Mouse (Mus musculus) lung, embryonic 16.5 days (tissue): ENCODE measurements around the gene Ncor2. TPM values are rescaled to one million over a fixed set of nuclear protein-coding genes. Genes with fewer than 3 reads are reported as not detected.

Experiments used
- ATAC-seq: fragments of 200-750 bp; cut with Nextera tagmentation; 2 replicates; pipeline ENCODE4 v1.8.0; 2017; ENCODE audit warnings: low read depth, mild to moderate bottlenecking, moderate library complexity
- H3K27ac ChIP-seq: fragments of 300-500 bp; sonication (generic); 2 replicates; pipeline ENCODE4 v1.5.1; 2014; ENCODE audit warnings: mild to moderate bottlenecking, control low read depth, low read length
- H3K27me3 ChIP-seq: fragments of 300-500 bp; sonication (generic); 2 replicates; pipeline ENCODE4 v1.6.1; 2014; ENCODE audit warnings: low read depth, low read length, mixed read lengths; ENCODE audit not compliant: control insufficient read depth, insufficient read depth
- H3K36me3 ChIP-seq: fragments of 300-500 bp; sonication (generic); 2 replicates; pipeline ENCODE4 v1.6.1; 2014; ENCODE audit warnings: low read length; ENCODE audit not compliant: control insufficient read depth, insufficient read depth
- H3K4me1 ChIP-seq: fragments of 300-500 bp; sonication (generic); replicated peaks from 2 replicates; pipeline ENCODE4 v1.6.1; 2014; ENCODE audit warnings: low read length, mixed read lengths; ENCODE audit not compliant: control insufficient read depth, insufficient read depth
- H3K4me2 ChIP-seq: fragments of 300-500 bp; sonication (generic); 2 replicates; pipeline ENCODE4 v1.6.1; 2014; ENCODE audit warnings: low read depth, low read length, control low read depth
- H3K4me3 ChIP-seq: fragments of 300-500 bp; sonication (generic); 2 replicates; pipeline ENCODE4 v1.5.1; 2014; ENCODE audit warnings: mild to moderate bottlenecking, low read length, control low read depth
- H3K9ac ChIP-seq: fragments of 300-500 bp; sonication (generic); 2 replicates; pipeline ENCODE4 v1.6.1; 2014; ENCODE audit warnings: low read length, control low read depth
- H3K9me3 ChIP-seq: fragments of 300-500 bp; sonication (generic); 2 replicates; pipeline ENCODE4 v1.6.1; 2016; ENCODE audit warnings: low read length; ENCODE audit not compliant: control insufficient read depth
- WGBS: fragments of 180-500 bp; shearing (Covaris S2); extraction: QIAGEN DNeasy Blood & Tissue Kit; methylation state at CpG from one replicate; pipeline ENCODE4 v1.1.7; 2014; 5-methylcytosine and 5-hydroxymethylcytosine counted together
- polyA plus RNA-seq: library from polyadenylated mRNA; unstranded; fragments of >200 nt; fragmentation: Nextera tagmentation; extraction: Ambion mirVana; gene quantifications from 2 replicates; pipeline ENCODE4 v1.2.1, GENCODE M21; 2015

Gene Ncor2
- polyA plus RNA-seq, 1 experiment from 2014 or later, result 20.3 TPM

DNA sequence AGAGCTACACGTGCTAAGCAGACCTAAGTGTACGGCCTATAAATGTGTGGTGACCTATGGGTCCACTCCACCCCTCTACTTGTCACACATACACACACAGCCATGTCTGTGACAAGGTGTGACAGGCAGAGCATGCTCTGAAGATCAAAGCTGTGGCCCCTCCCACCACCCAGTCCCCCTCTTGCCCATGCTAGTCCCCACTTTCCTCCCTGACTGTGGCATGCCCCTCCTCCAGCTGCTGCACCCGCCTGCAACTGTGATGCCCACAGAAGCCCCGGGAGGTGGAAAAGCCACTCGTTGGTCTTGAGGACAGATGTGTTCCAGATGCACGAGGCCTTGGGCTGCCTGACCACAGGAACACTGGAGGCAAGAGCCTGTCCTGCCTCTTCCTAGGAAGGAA lies 74.2 kb downstream of the Ncor2 start:
- WGBS, result 50% methylated on average over 6 of the region's 6 CpGs
- H3K4me2 ChIP-seq, result no peak overlapping the region
- H3K36me3 ChIP-seq, result peaks cover 40% of the 10 kb centered on the region
- no peaks in the 10 kb centered on the region for H3K27me3 ChIP-seq
- no peak overlapping the region for H3K9ac ChIP-seq
- H3K27ac ChIP-seq, result no peak overlapping the region
- H3K4me3 ChIP-seq, result no peak overlapping the region
- H3K4me1 ChIP-seq, result peaks cover 16% of the 10 kb centered on the region
- ATAC-seq, result no peak
- no peaks in the 10 kb centered on the region for H3K9me3 ChIP-seq

DNA sequence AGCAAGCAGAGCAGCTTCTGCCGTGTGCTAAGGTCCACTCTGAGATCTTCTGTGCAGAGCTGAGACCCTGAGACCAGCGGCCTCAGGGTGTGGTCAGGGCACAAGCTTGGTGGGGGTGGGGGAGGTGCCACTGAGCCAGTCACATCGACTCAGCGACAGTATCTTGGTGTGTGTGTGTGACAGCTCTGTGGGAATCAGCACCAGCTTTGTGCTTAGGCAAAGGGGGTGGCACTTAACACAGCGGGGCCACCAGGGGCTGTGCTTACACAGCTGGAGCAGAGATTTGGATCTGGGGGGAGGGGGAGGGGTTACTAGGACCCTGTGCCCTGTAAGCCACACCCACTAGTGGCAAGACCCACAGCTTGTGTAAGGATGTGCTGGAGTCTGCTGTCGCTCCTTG lies 75.6 kb downstream of the Ncor2 start:
- no peak overlapping the region for H3K9ac ChIP-seq
- peak; percentile 16; the same call in 1 of the 2 replicates for ATAC-seq
- H3K4me2 ChIP-seq, result no peak overlapping the region
- H3K9me3 ChIP-seq, result no peaks in the 10 kb centered on the region
- 27% methylated on average over 6 of the region's 6 CpGs for WGBS
- no peaks in the 10 kb centered on the region for H3K27me3 ChIP-seq
- 0 out of 2 replicates have a peak overlapping the region, but pooled peaks have one; percentile 20 for H3K27ac ChIP-seq
- peaks cover 30% of the 10 kb centered on the region for H3K36me3 ChIP-seq
- peaks cover 16% of the 10 kb centered on the region for H3K4me1 ChIP-seq
- H3K4me3 ChIP-seq, result no peak overlapping the region

DNA sequence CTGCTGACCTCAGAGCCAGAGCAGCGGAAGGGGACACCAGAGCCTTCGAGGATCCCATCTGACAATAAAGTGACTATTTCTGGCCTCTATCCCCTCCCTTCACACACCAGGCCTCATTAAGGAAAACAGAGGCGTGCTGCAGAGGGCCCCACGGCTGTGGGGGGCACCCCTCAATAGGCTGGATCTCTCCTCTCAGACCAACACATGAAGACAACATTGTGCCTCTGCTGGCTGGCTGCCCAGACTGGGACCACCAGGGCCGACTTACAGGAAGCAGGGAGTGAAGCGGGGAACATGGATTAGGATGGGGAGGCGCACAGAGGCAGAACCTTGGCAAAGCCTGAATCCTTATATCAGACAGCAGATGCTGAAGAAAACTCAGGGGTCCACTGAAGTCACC lies 76.1 kb downstream of the Ncor2 start:
- WGBS, result 39% methylated on average over 7 of the region's 7 CpGs
- peak; percentile 50 for ATAC-seq
- no peak overlapping the region for H3K9ac ChIP-seq
- H3K4me1 ChIP-seq, result peaks cover 16% of the 10 kb centered on the region
- no peak overlapping the region for H3K4me3 ChIP-seq
- peak overlapping the region; percentile 36; the same call in 1 of the 2 replicates for H3K27ac ChIP-seq
- no peaks in the 10 kb centered on the region for H3K9me3 ChIP-seq
- H3K27me3 ChIP-seq, result no peaks in the 10 kb centered on the region
- peaks cover 26% of the 10 kb centered on the region for H3K36me3 ChIP-seq
- no peak overlapping the region for H3K4me2 ChIP-seq

DNA sequence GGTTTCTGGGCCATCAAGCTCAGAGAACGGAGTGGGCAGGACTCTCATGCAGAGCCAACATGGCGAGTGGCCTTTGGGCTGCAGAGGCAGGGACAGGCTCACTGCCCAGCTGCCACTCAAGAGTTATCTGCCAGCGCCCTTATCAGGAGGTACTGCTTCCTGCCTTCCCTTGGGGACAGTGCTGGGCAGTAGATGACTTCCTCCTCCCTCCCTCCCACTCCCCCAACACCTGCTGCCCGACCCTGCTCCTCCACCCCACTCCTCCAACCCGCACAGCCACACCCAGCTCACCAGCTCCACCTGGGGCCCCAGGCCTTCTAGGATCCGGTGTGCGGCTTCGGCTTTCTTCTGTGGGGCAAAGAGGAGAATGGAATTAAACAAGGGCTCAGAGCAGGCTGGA lies 76.7 kb downstream of the Ncor2 start:
- no peak overlapping the region for H3K4me3 ChIP-seq
- H3K4me1 ChIP-seq, result peaks cover 16% of the 10 kb centered on the region
- H3K27ac ChIP-seq, result peak overlapping the region; percentile 36; the same call in 1 of the 2 replicates
- ATAC-seq, result no peak
- peaks cover 30% of the 10 kb centered on the region for H3K36me3 ChIP-seq
- no peak overlapping the region for H3K9ac ChIP-seq
- no peak overlapping the region for H3K4me2 ChIP-seq
- no peaks in the 10 kb centered on the region for H3K9me3 ChIP-seq
- WGBS, result 63% methylated on average over 8 of the region's 8 CpGs
- no peaks in the 10 kb centered on the region for H3K27me3 ChIP-seq

DNA sequence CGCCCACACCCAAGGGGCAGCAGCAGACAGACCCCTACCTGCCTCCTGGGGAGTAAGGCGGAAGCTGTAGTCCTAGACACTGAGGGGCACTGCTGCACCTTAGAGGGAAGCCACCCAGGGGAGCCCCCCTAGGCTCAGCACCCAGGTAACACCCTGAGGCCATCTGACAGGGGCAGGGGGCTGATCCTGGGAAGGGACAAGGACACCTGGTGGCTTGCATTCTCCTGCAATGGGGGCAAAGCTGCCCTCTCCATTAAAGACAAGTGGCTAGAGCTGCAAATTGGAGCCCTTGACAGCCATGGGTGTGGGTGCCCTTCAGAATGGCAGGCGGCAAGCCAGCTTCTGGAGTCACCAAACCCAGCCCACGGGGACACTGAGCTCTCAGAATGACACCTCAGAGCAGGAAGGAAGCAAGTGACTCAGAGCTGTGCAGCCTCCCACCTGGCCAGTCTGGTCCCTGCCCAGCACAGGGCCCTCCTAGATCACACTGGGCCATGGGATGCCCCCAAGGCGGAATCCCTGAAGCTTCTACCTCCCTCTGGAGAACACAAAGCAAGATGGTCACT lies 79.2 kb downstream of the Ncor2 start:
- Histone ChIP-seq H3K9me3 (no peaks in the 10 kb centered on the region), H3K4me3 (no peak overlapping the region), H3K4me2 (no peak overlapping the region), H3K9ac (no peak overlapping the region), H3K27ac (no peak overlapping the region), H3K4me1 (peaks cover 33% of the 10 kb centered on the region), H3K27me3 (no peaks in the 10 kb centered on the region), H3K36me3 (peaks cover 33% of the 10 kb centered on the region)
- 78% methylated on average over 5 of the region's 5 CpGs for WGBS
- no peak for ATAC-seq

DNA sequence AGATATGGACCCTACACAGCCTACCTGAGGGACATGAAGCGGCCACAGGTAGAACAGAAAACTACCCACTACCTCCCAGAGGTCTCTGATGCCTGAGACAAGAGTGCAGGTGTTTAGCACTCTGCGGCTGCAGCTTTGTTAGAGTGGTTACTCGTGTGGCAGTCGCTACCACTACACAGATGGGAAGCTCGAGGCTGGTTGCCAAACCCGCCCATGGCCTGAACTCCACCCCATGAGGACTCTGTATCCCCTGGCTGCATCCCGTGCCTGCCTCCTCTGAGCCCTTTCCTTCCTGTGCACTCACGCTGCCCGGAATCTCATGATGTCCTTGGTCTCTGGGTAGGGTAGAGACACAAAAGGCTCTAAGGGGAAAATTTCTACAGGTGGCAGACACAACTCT lies 80.3 kb downstream of the Ncor2 start:
- Histone ChIP-seq H3K36me3 (peaks cover 33% of the 10 kb centered on the region), H3K9me3 (no peaks in the 10 kb centered on the region), H3K27me3 (no peaks in the 10 kb centered on the region), H3K27ac (no peak overlapping the region), H3K4me2 (no peak overlapping the region), H3K4me1 (peaks cover 32% of the 10 kb centered on the region), H3K9ac (no peak overlapping the region), H3K4me3 (no peak overlapping the region)
- WGBS, result 84% methylated on average over 9 of the region's 9 CpGs
- no peak for ATAC-seq

DNA sequence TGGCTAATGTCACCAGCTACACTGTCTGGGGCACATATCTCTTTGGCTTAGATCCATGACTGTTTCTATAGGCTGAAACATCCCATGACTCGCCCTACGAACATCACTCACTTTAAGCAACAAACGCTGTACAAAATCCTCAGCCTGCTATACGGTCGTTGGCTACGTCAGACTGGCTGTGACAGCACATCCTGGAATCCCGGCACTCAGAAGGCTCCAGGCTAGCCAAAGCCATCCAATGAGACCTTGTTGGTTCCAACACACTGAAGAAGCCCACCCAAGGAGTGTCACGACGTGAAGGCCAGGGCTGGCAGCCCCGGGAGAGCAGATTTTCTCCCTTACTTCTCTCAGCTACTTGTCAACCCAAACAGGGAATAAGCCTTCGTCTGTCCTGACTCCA lies 82.7 kb downstream of the Ncor2 start:
- Histone ChIP-seq H3K36me3 (peaks cover 26% of the 10 kb centered on the region), H3K4me1 (peaks cover 19% of the 10 kb centered on the region)

DNA sequence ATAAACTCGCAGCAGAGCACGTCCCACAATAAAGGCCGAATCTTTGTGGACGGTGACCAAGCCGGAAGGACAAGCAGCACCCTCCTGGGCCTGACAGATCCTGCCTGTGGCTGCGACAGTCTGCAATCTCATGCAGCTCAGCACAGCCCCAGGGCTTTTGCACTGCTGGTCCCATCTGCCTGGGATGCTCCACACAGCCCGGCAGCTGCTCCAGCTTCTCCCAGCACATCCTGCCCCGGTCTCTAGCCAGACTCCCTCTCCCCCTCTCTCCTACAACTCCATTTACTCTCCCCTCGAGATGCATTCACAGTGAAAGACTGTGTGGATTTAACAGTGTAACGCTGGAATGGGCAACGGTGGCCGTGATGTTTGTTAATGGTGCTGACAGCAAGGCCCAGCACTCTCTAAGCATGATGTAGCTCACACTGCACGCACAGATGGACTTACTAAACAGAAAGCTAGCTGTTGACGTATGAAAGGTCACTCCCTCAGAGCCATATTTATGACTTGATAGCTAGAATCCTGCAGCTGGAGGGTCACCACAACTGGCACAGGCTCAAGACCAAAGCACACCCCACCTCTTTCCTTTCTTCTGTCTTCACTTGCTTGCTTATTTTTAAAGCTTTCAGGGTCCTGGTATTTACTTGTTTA lies 83.4 kb downstream of the Ncor2 start:
- no peaks in the 10 kb centered on the region for H3K9me3 ChIP-seq
- H3K4me1 ChIP-seq, result peaks cover 19% of the 10 kb centered on the region
- no peak overlapping the region for H3K4me3 ChIP-seq
- no peak overlapping the region for H3K4me2 ChIP-seq
- peak; percentile 90 for ATAC-seq
- peaks cover 29% of the 10 kb centered on the region for H3K36me3 ChIP-seq
- no peak overlapping the region for H3K9ac ChIP-seq
- WGBS, result 48% methylated on average over 14 of the region's 14 CpGs
- H3K27me3 ChIP-seq, result no peaks in the 10 kb centered on the region
- peak overlapping the region; percentile 83 for H3K27ac ChIP-seq

More for the DNA sequence above, 82.7 kb downstream of the Ncor2 start:
- no peak overlapping the region for H3K4me2 ChIP-seq
- 54% methylated on average over 11 of the region's 11 CpGs for WGBS
- no peak overlapping the region for H3K9ac ChIP-seq
- no peak overlapping the region for H3K4me3 ChIP-seq
- ATAC-seq, result peak; percentile 53
- H3K27me3 ChIP-seq, result no peaks in the 10 kb centered on the region
- H3K9me3 ChIP-seq, result no peaks in the 10 kb centered on the region
- H3K27ac ChIP-seq, result peak overlapping the region; percentile 83

DNA sequence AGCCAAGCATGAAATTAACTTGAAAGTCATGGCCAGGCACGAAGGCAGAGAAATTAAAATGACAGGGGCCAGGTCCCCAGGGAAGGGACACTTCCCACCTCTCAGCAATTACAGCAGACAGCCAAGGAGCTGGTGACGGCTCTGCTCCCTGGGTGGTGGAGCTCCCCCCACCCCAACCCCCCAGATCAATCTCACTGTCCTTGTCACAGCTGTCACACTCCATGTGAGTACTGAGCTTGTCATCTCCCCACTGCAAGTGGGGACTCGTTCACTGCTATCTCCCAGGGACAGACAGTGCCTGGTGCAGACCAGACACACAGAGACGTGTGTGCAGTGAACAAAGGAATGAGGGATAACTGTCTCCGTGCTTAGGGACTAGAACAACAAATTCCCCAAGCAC lies 85.2 kb downstream of the Ncor2 start:
- Histone ChIP-seq H3K27ac (no peak overlapping the region), H3K36me3 (peaks cover 44% of the 10 kb centered on the region), H3K27me3 (no peaks in the 10 kb centered on the region), H3K4me1 (peaks cover 19% of the 10 kb centered on the region), H3K9ac (no peak overlapping the region), H3K4me2 (no peak overlapping the region), H3K9me3 (peaks cover 6% of the 10 kb centered on the region), H3K4me3 (no peak overlapping the region)
- no peak for ATAC-seq
- 55% methylated on average over 5 of the region's 5 CpGs for WGBS
